Mouse (Mus musculus) heart, embryonic 13.5 days (tissue): ENCODE data around the gene Kifc1. TPM values are rescaled to one million over a fixed set of nuclear protein-coding genes. Genes with fewer than 3 reads are reported as not detected.

Experiments used
- ATAC-seq: fragments of 200-750 bp; cut with Nextera tagmentation; 2 replicates; pipeline ENCODE4 v1.8.0; 2017; ENCODE audit warnings: moderate TSS enrichment; ENCODE audit not compliant: insufficient number of reproducible peaks, low FRiP score, low TSS enrichment; ENCODE audit errors: extremely low read depth
- H3K27ac ChIP-seq: fragments of 300-500 bp; sonication (generic); replicated peaks from 2 replicates; pipeline ENCODE4 v1.5.1; 2015; ENCODE audit warnings: moderate library complexity, mild to moderate bottlenecking, inconsistent platforms
- H3K27me3 ChIP-seq: fragments of 300-500 bp; sonication (generic); replicated peaks from 2 replicates; pipeline ENCODE4 v1.6.1; 2015; ENCODE audit warnings: mild to moderate bottlenecking, inconsistent platforms
- H3K36me3 ChIP-seq: fragments of 300-500 bp; sonication (generic); 2 replicates; pipeline ENCODE4 v1.6.1; 2015; ENCODE audit warnings: mild to moderate bottlenecking, inconsistent platforms
- H3K4me1 ChIP-seq: fragments of 300-500 bp; sonication (generic); 2 replicates; pipeline ENCODE4 v1.6.1; 2015; ENCODE audit warnings: inconsistent platforms
- H3K4me2 ChIP-seq: fragments of 300-500 bp; sonication (generic); 2 replicates; pipeline ENCODE4 v1.6.1; 2015; ENCODE audit warnings: inconsistent platforms, mild to moderate bottlenecking, moderate library complexity
- H3K4me3 ChIP-seq: fragments of 300-500 bp; sonication (generic); 2 replicates; pipeline ENCODE4 v1.5.1; 2015; ENCODE audit warnings: moderate library complexity, mild to moderate bottlenecking, inconsistent platforms
- H3K9ac ChIP-seq: fragments of 300-500 bp; sonication (generic); 2 replicates; pipeline ENCODE4 v1.6.1; 2015; ENCODE audit warnings: inconsistent platforms, mild to moderate bottlenecking, moderate library complexity
- H3K9me3 ChIP-seq: fragments of 300-500 bp; sonication (generic); 2 replicates; pipeline ENCODE4 v1.6.1; 2016; ENCODE audit warnings: inconsistent platforms
- WGBS: fragments of 180-500 bp; shearing (Covaris S2); methylation state at CpG from one replicate; pipeline ENCODE4 v1.1.7; 2015; ENCODE audit warnings: mixed read lengths; 5-methylcytosine and 5-hydroxymethylcytosine counted together
- polyA plus RNA-seq: library from polyadenylated mRNA; unstranded; fragments of >200 nt; fragmentation: Nextera tagmentation; extraction: Ambion mirVana; gene quantifications from 2 replicates; pipeline ENCODE4 v1.2.1, GENCODE M21; 2015

Gene Kifc1
- polyA plus RNA-seq, 1 experiment from 2014 or later: 5.4 TPM

- Histone ChIP-seq H3K4me1 (peaks cover 4% of the 10 kb centered on the region), H3K36me3 (no peaks in the 10 kb centered on the region), H3K9me3 (no peaks in the 10 kb centered on the region), H3K27me3 (no peaks in the 10 kb centered on the region), H3K27ac (no peak overlapping the region), H3K9ac (no peak overlapping the region), H3K4me3 (no peak overlapping the region), H3K4me2 (peak overlapping the region; percentile 33)
- 18% methylated on average over 9 of the region's 9 CpGs for WGBS
- ATAC-seq: no peak
Measured at GRCm38 (mm10) chr17:33865330-33866030, 25.0 kb downstream of the Kifc1 start.

DNA sequence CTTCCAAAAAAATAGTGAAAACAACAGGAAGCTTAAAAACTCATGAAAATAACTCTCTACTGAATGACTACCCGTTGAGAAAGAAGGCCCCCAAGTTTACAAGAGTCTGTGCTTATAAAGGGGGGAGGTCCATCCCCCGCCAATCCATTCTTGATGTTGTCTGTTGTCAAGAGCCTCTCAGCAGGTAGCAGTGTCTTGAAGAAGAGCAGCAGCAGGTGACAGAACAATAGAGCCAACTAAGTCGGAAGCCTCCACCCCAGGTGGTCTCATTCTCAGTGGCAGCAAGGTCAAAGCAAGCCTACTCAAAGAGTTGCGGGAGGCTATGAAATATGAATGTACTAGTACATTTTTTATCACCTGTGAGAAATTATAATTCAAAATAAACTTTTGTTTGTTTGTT is 32.6 kb downstream of the Kifc1 start:
- Histone ChIP-seq H3K9me3 (no peaks in the 10 kb centered on the region), H3K27me3 (no peaks in the 10 kb centered on the region), H3K36me3 (no peaks in the 10 kb centered on the region), H3K4me3 (no peak overlapping the region), H3K4me1 (no peaks in the 10 kb centered on the region), H3K9ac (no peak overlapping the region), H3K27ac (no peak overlapping the region), H3K4me2 (no peak overlapping the region)
- WGBS: 78% methylated on average over 4 of the region's 4 CpGs
- no peak for ATAC-seq

- Histone ChIP-seq H3K9me3 (no peaks in the 10 kb centered on the region), H3K27me3 (no peaks in the 10 kb centered on the region), H3K4me3 (no peak overlapping the region), H3K9ac (no peak overlapping the region), H3K4me1 (no peaks in the 10 kb centered on the region), H3K4me2 (no peak overlapping the region), H3K27ac (no peak overlapping the region), H3K36me3 (peaks cover 21% of the 10 kb centered on the region)
- no peak for ATAC-seq
- 42% methylated on average over 1 of the region's 1 CpGs for WGBS
Measured at GRCm38 (mm10) chr17:33851331-33851730, 39.1 kb downstream of the Kifc1 start.

DNA sequence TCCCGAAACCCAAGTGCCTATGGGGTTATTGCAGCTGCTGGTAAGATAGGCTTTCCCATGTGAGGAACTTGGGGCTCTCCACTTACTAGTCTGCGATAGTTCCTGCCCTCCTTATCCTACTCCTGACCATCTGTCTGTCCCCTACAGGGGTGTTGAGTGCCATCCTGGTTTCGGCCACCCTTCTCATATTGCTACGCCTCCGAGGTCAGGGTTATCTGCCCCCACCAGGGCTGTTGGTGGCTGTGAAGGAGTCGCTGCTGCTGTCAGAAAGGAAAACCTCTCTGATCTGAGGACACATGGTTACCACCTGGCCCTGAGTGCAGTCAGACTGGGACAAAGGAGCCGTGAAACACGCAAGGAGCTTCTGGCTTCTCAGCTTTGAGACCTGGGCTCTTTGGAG is 42.3 kb downstream of the Kifc1 start:
- Histone ChIP-seq H3K36me3 (peaks cover 21% of the 10 kb centered on the region), H3K9me3 (no peaks in the 10 kb centered on the region), H3K9ac (no peak overlapping the region), H3K4me3 (no peak overlapping the region), H3K27ac (no peak overlapping the region), H3K4me2 (no peak overlapping the region), H3K27me3 (no peaks in the 10 kb centered on the region), H3K4me1 (peaks cover 13% of the 10 kb centered on the region)
- ATAC-seq: no peak
- WGBS: 57% methylated on average over 8 of the region's 8 CpGs

DNA sequence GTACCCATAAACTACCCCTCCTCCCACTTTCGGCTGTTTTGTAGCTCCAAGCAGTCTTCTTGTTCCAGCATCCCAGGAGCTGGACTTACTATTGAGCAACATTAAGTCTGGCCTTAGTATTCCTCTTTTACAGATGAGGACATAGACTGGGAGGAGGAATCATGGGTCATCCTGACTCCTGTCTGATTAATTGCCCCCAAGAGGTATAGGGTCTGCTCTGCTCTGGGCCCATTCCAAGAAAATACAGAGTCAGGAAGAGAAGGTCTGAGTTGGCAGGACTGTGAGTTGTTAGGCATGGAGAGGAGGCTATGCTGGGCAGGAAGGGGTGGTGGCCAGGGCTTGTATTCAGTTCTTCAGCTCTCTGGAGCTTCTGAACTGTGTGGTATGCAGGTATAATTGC is 46.3 kb downstream of the Kifc1 start:
- Histone ChIP-seq H3K36me3 (peaks cover 30% of the 10 kb centered on the region), H3K9ac (peak overlapping the region; percentile 87), H3K9me3 (no peaks in the 10 kb centered on the region), H3K27ac (no peak overlapping the region), H3K27me3 (no peaks in the 10 kb centered on the region), H3K4me3 (peak overlapping the region; percentile 86), H3K4me2 (peak overlapping the region; percentile 81), H3K4me1 (peaks cover 16% of the 10 kb centered on the region)
- ATAC-seq: no peak
- whole genome bisulfite sequencing: 69% methylated on average over 1 of the region's 1 CpGs

GRCm38 (mm10) chr17:33842966-33843795 is 47.3 kb downstream of the Kifc1 start, which contains the start of gene Cd320:
TSS of gene Cd320 (plus strand) at chr17:33843091.
- Histone ChIP-seq H3K4me2 (peak within 1 kb of the TSS; percentile 81), H3K27ac (peak within 1 kb of the TSS; percentile 68), H3K4me3 (peak within 1 kb of the TSS; percentile 86), H3K27me3 (no peaks in the 10 kb centered on the region), H3K9ac (peak within 1 kb of the TSS; percentile 87), H3K36me3 (peaks cover 32% of the 10 kb centered on the region), H3K9me3 (no peaks in the 10 kb centered on the region), H3K4me1 (peaks cover 16% of the 10 kb centered on the region)
- peak; percentile 75 for ATAC-seq
- WGBS: under 1% methylated on average over 45 of the region's 45 CpGs

DNA sequence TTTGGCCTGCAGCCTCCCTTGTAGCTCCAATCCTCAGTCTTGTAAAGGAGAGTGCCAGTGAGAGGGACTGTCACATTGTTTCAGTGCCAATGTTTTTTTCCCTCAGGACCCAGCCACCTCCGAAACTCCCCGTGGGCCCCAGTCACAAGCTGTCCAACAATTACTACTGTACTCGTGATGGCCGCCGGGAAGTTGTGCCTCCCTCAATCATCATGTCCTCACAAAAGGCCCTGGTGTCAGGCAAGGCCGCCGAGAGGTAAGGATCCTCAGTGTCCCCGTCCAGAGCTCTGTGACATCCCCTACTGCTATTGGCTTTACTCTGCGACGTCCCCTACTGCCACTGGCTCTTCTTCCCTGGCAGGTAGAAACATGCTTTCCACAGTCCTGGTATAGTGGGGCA is 60.9 kb downstream of the Kifc1 start:
- no peak overlapping the region for H3K4me3 ChIP-seq
- peak overlapping the region; percentile 50; the same call in 1 of the 2 replicates for H3K27ac ChIP-seq
- WGBS: 90% methylated on average over 10 of the region's 10 CpGs
- H3K4me2 ChIP-seq: no peak overlapping the region
- H3K9ac ChIP-seq: peak overlapping the region; percentile 24; the same call in 1 of the 2 replicates
- no peak for ATAC-seq
- H3K9me3 ChIP-seq: no peaks in the 10 kb centered on the region
- peaks cover 72% of the 10 kb centered on the region for H3K36me3 ChIP-seq
- H3K4me1 ChIP-seq: peaks cover 35% of the 10 kb centered on the region
- H3K27me3 ChIP-seq: no peaks in the 10 kb centered on the region

DNA sequence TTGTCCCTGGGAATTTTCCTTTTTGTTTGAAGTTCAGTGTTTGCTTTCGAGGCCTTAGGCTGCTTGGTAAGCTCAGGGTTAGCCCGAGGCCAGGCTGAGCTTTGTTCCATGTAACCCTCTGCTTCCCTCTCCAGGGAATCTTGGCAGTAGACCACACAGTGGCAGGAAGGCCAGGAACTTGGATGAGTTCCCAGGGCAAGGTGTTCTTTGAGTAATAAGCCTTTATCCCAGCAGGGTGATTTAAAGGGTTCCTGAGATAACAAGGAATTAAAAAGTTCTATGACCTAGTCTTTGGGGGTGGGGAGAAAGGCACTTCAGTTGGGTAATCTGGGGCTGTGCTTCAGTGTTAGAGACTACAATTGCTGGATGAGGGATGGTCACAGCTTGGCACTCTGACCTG is 61.6 kb downstream of the Kifc1 start:
- H3K36me3 ChIP-seq: peaks cover 65% of the 10 kb centered on the region
- no peaks in the 10 kb centered on the region for H3K9me3 ChIP-seq
- peak overlapping the region; percentile 50 for H3K27ac ChIP-seq
- no peak overlapping the region for H3K4me2 ChIP-seq
- 28% methylated on average over 2 of the region's 2 CpGs for WGBS
- peaks cover 35% of the 10 kb centered on the region for H3K4me1 ChIP-seq
- no peak for ATAC-seq
- H3K27me3 ChIP-seq: no peaks in the 10 kb centered on the region
- H3K4me3 ChIP-seq: no peak overlapping the region
- H3K9ac ChIP-seq: peak overlapping the region; percentile 24; the same call in 1 of the 2 replicates

DNA sequence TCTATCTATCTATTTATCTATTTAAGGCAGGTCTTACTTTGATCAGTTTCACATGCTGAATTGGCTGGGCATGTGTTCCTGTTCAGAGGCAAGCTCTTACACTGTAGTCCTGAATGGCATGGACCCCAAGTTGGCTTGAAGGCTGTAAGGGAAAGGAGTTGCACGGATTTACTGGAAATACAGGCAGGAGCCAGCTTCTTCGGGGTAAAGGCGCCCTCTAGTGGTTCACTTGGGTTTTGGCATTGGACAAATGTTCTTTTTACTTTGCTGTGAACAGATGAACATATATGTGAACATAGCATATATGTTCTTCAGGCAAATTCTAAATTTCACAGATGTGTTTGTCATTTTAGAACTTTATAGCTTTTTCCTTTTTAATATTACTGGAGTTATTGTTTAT is 63.6 kb downstream of the Kifc1 start:
- peaks cover 61% of the 10 kb centered on the region for H3K36me3 ChIP-seq
- WGBS: 0% methylated on average over 3 of the region's 3 CpGs
- H3K9me3 ChIP-seq: no peaks in the 10 kb centered on the region
- peaks cover 54% of the 10 kb centered on the region for H3K4me1 ChIP-seq
- no peaks in the 10 kb centered on the region for H3K27me3 ChIP-seq
- no peak overlapping the region for H3K4me2 ChIP-seq
- no peak overlapping the region for H3K4me3 ChIP-seq
- ATAC-seq: no peak
- no peak overlapping the region for H3K9ac ChIP-seq
- no peak overlapping the region for H3K27ac ChIP-seq
